Mouse (Mus musculus) CH12.LX (cell line): ENCODE measurements at regions not wholly inside any gene's neighbourhood (a gene's known extent, or its start where the extent isn't known, plus 50 kb on each side); places are given as distances from the start of the nearest gene placed in this dataset.

Experiments
- DNase-seq: peaks from one replicate; pipeline ENCODE4 v3.0.0-alpha.2; 2013; ENCODE audit errors: extremely low read depth
- H3K27ac ChIP-seq: 2 replicates; pipeline ENCODE4 v1.5.1; 2012; ENCODE audit warnings: low read depth, mild to moderate bottlenecking, control low read depth, moderate library complexity; ENCODE audit not compliant: insufficient read depth
- H3K27me3 ChIP-seq: replicated peaks from 2 replicates; pipeline ENCODE3; 2012; ENCODE audit warnings: inconsistent platforms
- H3K36me3 ChIP-seq, 2 experiments: replicated peaks in 1 of 2; 2 replicates each; pipeline versions ENCODE3 to v1.6.1; 2012; ENCODE audit warnings: inconsistent platforms in 1 of 2, low read length in 1 of 2, mild to moderate bottlenecking in 1 of 2, mixed read lengths in 1 of 2, moderate library complexity in 1 of 2; ENCODE audit not compliant: control insufficient read depth in 1 of 2, insufficient read depth in 1 of 2
- H3K4me1 ChIP-seq, 2 experiments: 2 replicates each; pipeline ENCODE4 v1.6.1; 2012; ENCODE audit warnings: inconsistent platforms in 1 of 2, moderate library complexity in 1 of 2; ENCODE audit not compliant: insufficient read depth in 2 of 2, control insufficient read depth in 1 of 2
- H3K4me2 ChIP-seq: 2 replicates; pipeline ENCODE4 v1.6.1; 2012; ENCODE audit warnings: low read depth, mild to moderate bottlenecking, control low read depth; ENCODE audit not compliant: poor library complexity, insufficient read depth, severe bottlenecking
- H3K4me3 ChIP-seq, 3 experiments: fragments of 150-350 bp in 1 of 3; sonication (generic) in 1 of 3; replicated peaks in 1 of 3; 2 replicates each; pipeline versions ENCODE3 to v1.5.1; 2011 to 2012; ENCODE audit warnings: low read depth in 2 of 3, low read length in 2 of 3, mild to moderate bottlenecking in 2 of 3, moderate library complexity in 2 of 3, control low read depth in 1 of 3, improper control_type of control experiment in 1 of 3, inconsistent platforms in 1 of 3, mixed read lengths in 1 of 3; ENCODE audit not compliant: poor library complexity in 1 of 3
- H3K79me2 ChIP-seq: replicated peaks from 2 replicates; pipeline ENCODE4 v1.6.1; 2012; ENCODE audit warnings: mild to moderate bottlenecking, moderate library complexity; ENCODE audit not compliant: control insufficient read depth, poor library complexity, insufficient read depth, severe bottlenecking; ENCODE audit errors: extremely low read depth
- H3K9ac ChIP-seq: 2 replicates; pipeline ENCODE4 v1.6.1; 2012; ENCODE audit warnings: low read depth, mild to moderate bottlenecking, control low read depth, moderate library complexity; ENCODE audit not compliant: insufficient read depth
- H3K9me3 ChIP-seq: replicated peaks from 2 replicates; pipeline ENCODE3; 2012; ENCODE audit warnings: low read length, inconsistent platforms, mixed read lengths
- CHD2 ChIP-seq: IDR thresholded peaks from 2 replicates; pipeline ENCODE4 v1.6.1; 2011; ENCODE audit warnings: low read length, improper control_type of control experiment
- E2F4 ChIP-seq: IDR thresholded peaks from 2 replicates; pipeline ENCODE4 v1.6.1; 2011; ENCODE audit warnings: low read depth, low read length, improper control_type of control experiment; ENCODE audit not compliant: insufficient replicate concordance
- ELF1 ChIP-seq: IDR thresholded peaks from 2 replicates; pipeline ENCODE4 v1.6.1; 2014; ENCODE audit warnings: low read depth, mild to moderate bottlenecking, inconsistent platforms, low read length, improper control_type of control experiment
- GABPA ChIP-seq: IDR thresholded peaks from 2 replicates; pipeline ENCODE4 v1.6.1; 2012; ENCODE audit warnings: low read depth, low read length, improper control_type of control experiment, inconsistent platforms; ENCODE audit not compliant: insufficient replicate concordance
- HCFC1 ChIP-seq: IDR thresholded peaks from 2 replicates; pipeline ENCODE4 v1.6.1; 2012; ENCODE audit warnings: low read depth, mild to moderate bottlenecking, inconsistent platforms, low read length, improper control_type of control experiment
- JUND ChIP-seq: conservative IDR thresholded peaks from 2 replicates; pipeline ENCODE4 v1.6.1; 2011; ENCODE audit warnings: low read depth, low read length, improper control_type of control experiment
- KAT2A ChIP-seq: IDR thresholded peaks from 2 replicates; pipeline ENCODE4 v1.6.1; 2012; ENCODE audit warnings: low read length, improper control_type of control experiment, inconsistent platforms; ENCODE audit not compliant: insufficient replicate concordance
- MAZ ChIP-seq: IDR thresholded peaks from 2 replicates; pipeline ENCODE4 v1.6.1; 2012; ENCODE audit warnings: low read depth, mild to moderate bottlenecking, inconsistent platforms, low read length, improper control_type of control experiment, moderate library complexity
- MEF2A ChIP-seq: IDR thresholded peaks from 2 replicates; pipeline ENCODE4 v1.6.1; 2014; ENCODE audit warnings: low read depth, mild to moderate bottlenecking, inconsistent platforms, low read length, improper control_type of control experiment, borderline replicate concordance
- MXI1 ChIP-seq: IDR thresholded peaks from 2 replicates; pipeline ENCODE4 v1.6.1; 2011; ENCODE audit warnings: mild to moderate bottlenecking, low read depth, low read length, improper control_type of control experiment
- NRF1 ChIP-seq: IDR thresholded peaks from 2 replicates; pipeline ENCODE4 v1.6.1; 2014; ENCODE audit warnings: low read depth, mild to moderate bottlenecking, inconsistent platforms, low read length, improper control_type of control experiment, moderate library complexity
- POLR2AphosphoS2 ChIP-seq: IDR thresholded peaks from 2 replicates; pipeline ENCODE4 v1.6.1; 2011; ENCODE audit warnings: low read depth, low read length, improper control_type of control experiment
- RAD21 ChIP-seq: IDR thresholded peaks from 2 replicates; pipeline ENCODE4 v1.6.1; 2011; ENCODE audit warnings: low read depth, mild to moderate bottlenecking, low read length, improper control_type of control experiment, moderate library complexity
- SIN3A ChIP-seq: IDR thresholded peaks from 2 replicates; pipeline ENCODE4 v1.6.1; 2012; ENCODE audit warnings: low read length, improper control_type of control experiment, inconsistent platforms
- SMC3 ChIP-seq: IDR thresholded peaks from 2 replicates; pipeline ENCODE4 v1.6.1; 2011; ENCODE audit warnings: low read depth, low read length, improper control_type of control experiment
- TCF12 ChIP-seq: IDR thresholded peaks from 2 replicates; pipeline ENCODE4 v1.6.1; 2014; ENCODE audit warnings: low read depth, mild to moderate bottlenecking, inconsistent platforms, low read length, improper control_type of control experiment
- UBTF ChIP-seq: IDR thresholded peaks from 2 replicates; pipeline ENCODE4 v1.6.1; 2012; ENCODE audit warnings: low read depth, mild to moderate bottlenecking, inconsistent platforms, low read length, improper control_type of control experiment, moderate library complexity
- USF1 ChIP-seq: IDR thresholded peaks from 2 replicates; pipeline ENCODE4 v1.6.1; 2014; ENCODE audit warnings: low read depth, mild to moderate bottlenecking, inconsistent platforms, low read length, improper control_type of control experiment
- ZKSCAN1 ChIP-seq: IDR thresholded peaks from 2 replicates; pipeline ENCODE4 v1.6.1; 2012; ENCODE audit warnings: low read depth, inconsistent platforms, low read length, improper control_type of control experiment, borderline replicate concordance
- dilution Hi-C: fragments of 300-500 bp; cut with MboI; formaldehyde crosslinking; loops from 2 replicates; pipeline ENCODE4 v1.14.3; 2020; ENCODE audit warnings: low sequenced_read_pairs; ENCODE audit not compliant: extremely low pct_unique_long_range_greater_than_20kb, extremely low pct_ligation_motif_present
- in situ Hi-C: fragments of 300-500 bp; cut with MboI; formaldehyde crosslinking; loops from 3 replicates; pipeline ENCODE4 v1.14.3; 2019; ENCODE audit warnings: low sequenced_read_pairs, low pct_ligation_motif_present, low pct_unique_long_range_greater_than_20kb, mixed read lengths

DNA sequence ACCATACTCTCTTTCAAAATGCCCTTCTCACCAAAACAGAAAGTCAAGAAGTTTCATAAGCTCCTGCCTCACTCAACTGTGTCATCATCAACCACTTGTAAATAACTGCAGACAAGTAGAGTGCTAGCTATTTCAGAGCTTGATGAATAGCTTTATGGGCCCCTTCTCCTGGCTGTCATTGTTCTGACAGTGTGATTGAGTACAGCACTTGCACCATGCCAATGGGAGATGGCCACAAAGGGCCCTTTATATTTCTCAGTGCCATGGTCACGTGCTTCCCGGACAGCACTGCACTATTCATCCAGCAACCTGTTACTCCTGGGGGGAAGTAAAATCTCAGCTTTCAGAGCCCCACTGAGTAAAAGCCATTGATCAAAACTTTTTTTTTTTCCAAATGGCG, 225.7 kb upstream of the Smc2 start:
- dilution Hi-C loops (no loop called here), in situ Hi-C loops (no loop called here)
- H3K4me2 ChIP-seq = no peak overlapping the region
- no peaks in the 10 kb centered on the region for H3K36me3 ChIP-seq
- no peaks in the 10 kb centered on the region for H3K27me3 ChIP-seq
- H3K9ac ChIP-seq = no peak overlapping the region
- H3K79me2 ChIP-seq = no peaks in the 10 kb centered on the region
- H3K27ac ChIP-seq = no peak overlapping the region
- no peaks in the 10 kb centered on the region for H3K4me1 ChIP-seq
- no peaks in the 10 kb centered on the region for H3K9me3 ChIP-seq
- no peak overlapping the region for H3K4me3 ChIP-seq
- TF ChIP-seq ZKSCAN1 (no peak), USF1 (no peak), JUND (no peak), CHD2 (no peak), HCFC1 (no peak), MAZ (no peak), NRF1 (no peak), GABPA (no peak), KAT2A (no peak), SIN3A (no peak), SMC3 (no peak), ELF1 (no peak), POLR2AphosphoS2 (no peak), MEF2A (no peak), UBTF (no peak), MXI1 (no peak), RAD21 (no peak), E2F4 (no peak), TCF12 (no peak)
- DNase-seq = no peak
